Mouse (Mus musculus) liver, embryonic 12.5 days (tissue): ENCODE results near the gene Uqcc3. TPM values are rescaled to one million over a fixed set of nuclear protein-coding genes. Genes with fewer than 3 reads are reported as not detected.
"Not testable (repeated sequence)": the region's sequence is repeated elsewhere in the genome, so short reads cannot be mapped to it uniquely, and the experiment has no call there.

Source experiments
- ATAC-seq: fragments of 200-750 bp; cut with Nextera tagmentation; 2 replicates; pipeline ENCODE4 v1.8.0; 2017; ENCODE audit warnings: moderate number of reproducible peaks, mild to moderate bottlenecking, moderate library complexity
- H3K27ac ChIP-seq: fragments of 300-500 bp; sonication (generic); 2 replicates; pipeline ENCODE4 v1.5.1; 2016; ENCODE audit warnings: mild to moderate bottlenecking
- H3K27me3 ChIP-seq: fragments of 300-500 bp; sonication (generic); replicated peaks from 2 replicates; pipeline ENCODE4 v1.6.1; 2016; ENCODE audit warnings: mild to moderate bottlenecking, moderate library complexity
- H3K36me3 ChIP-seq: fragments of 300-500 bp; sonication (generic); 2 replicates; pipeline ENCODE4 v1.6.1; 2016; ENCODE audit warnings: mild to moderate bottlenecking, moderate library complexity
- H3K4me1 ChIP-seq: fragments of 300-500 bp; sonication (generic); 2 replicates; pipeline ENCODE4 v1.6.1; 2016
- H3K4me2 ChIP-seq: fragments of 300-500 bp; sonication (generic); 2 replicates; pipeline ENCODE4 v1.6.1; 2016; ENCODE audit warnings: mild to moderate bottlenecking, moderate library complexity
- H3K4me3 ChIP-seq: fragments of 300-500 bp; sonication (generic); 2 replicates; pipeline ENCODE4 v1.5.1; 2016; ENCODE audit warnings: mild to moderate bottlenecking, moderate library complexity
- H3K9ac ChIP-seq: fragments of 300-500 bp; sonication (generic); 2 replicates; pipeline ENCODE4 v1.6.1; 2016; ENCODE audit warnings: mild to moderate bottlenecking, moderate library complexity
- H3K9me3 ChIP-seq: fragments of 300-500 bp; sonication (generic); replicated peaks from 2 replicates; pipeline ENCODE4 v1.6.1; 2016; ENCODE audit warnings: mild to moderate bottlenecking, moderate library complexity
- WGBS: fragments of 180-500 bp; shearing (Covaris S2); methylation state at CpG from one replicate; pipeline ENCODE4 v1.1.7; 2016; ENCODE audit not compliant: insufficient replicate concordance; 5-methylcytosine and 5-hydroxymethylcytosine counted together
- polyA plus RNA-seq: library from polyadenylated mRNA; unstranded; fragments of >200 nt; fragmentation: Nextera tagmentation; extraction: Ambion mirVana; gene quantifications from 2 replicates; pipeline ENCODE4 v1.2.1, GENCODE M21; 2016

The Uqcc3 gene
- polyA plus RNA-seq, 1 experiment from 2014 or later, result 40.6 TPM

DNA sequence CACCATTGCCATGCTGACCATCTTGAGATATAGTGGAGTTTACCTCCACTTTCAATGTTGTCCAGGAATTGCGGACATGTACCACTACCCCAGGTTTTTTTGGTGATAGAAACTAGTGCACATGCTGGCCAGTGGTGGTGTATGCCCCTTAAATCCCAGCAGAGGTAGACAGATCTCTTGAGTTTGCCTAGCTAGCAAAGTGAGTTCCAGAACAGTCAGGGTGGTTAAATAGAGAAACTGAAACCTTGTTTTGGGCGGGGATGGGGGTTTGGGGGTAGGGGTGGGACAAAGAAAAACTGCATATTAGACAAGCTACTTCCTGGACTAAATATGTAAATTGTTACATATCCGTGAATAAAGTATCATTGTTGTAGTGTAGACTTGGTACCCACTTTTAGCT is 38.3 kb upstream of the Uqcc3 start:
- Histone ChIP-seq H3K36me3 (peaks cover 51% of the 10 kb centered on the region), H3K27ac (peak overlapping the region; percentile 95; the same call in 1 of the 2 replicates), H3K9ac (no peak overlapping the region), H3K9me3 (no peaks in the 10 kb centered on the region), H3K4me1 (peaks cover 46% of the 10 kb centered on the region), H3K4me3 (no peak overlapping the region), H3K27me3 (no peaks in the 10 kb centered on the region), H3K4me2 (no peak overlapping the region)
- ATAC-seq, result no peak
- 73% methylated on average over 3 of the region's 3 CpGs for WGBS

DNA sequence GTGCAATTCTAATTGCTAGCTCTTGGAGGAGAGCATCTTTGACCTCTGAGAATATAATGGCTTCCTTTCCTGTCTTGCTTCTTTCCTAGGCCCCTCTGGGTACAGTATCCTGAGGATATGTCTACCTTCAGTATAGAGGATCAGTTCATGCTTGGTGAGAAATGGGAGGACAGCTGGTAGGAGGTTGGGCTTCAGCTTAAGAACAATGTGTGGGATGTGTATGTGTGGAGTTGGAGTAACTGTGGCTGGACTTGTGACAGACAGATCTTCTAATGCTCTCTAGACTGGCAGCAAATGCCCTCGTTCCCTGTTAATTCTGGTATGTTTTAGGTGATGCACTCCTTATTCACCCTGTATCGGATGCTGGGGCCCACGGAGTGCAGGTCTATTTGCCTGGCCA is 33.5 kb upstream of the Uqcc3 start:
- no peaks in the 10 kb centered on the region for H3K27me3 ChIP-seq
- H3K27ac ChIP-seq, result no peak overlapping the region
- H3K4me2 ChIP-seq, result no peak overlapping the region
- H3K9ac ChIP-seq, result no peak overlapping the region
- H3K4me3 ChIP-seq, result no peak overlapping the region
- peaks cover 80% of the 10 kb centered on the region for H3K36me3 ChIP-seq
- H3K9me3 ChIP-seq, result no peaks in the 10 kb centered on the region
- peaks cover 8% of the 10 kb centered on the region; the same call in 1 of the 2 replicates for H3K4me1 ChIP-seq
- ATAC-seq, result no peak
- 92% methylated on average over 3 of the region's 3 CpGs for WGBS

DNA sequence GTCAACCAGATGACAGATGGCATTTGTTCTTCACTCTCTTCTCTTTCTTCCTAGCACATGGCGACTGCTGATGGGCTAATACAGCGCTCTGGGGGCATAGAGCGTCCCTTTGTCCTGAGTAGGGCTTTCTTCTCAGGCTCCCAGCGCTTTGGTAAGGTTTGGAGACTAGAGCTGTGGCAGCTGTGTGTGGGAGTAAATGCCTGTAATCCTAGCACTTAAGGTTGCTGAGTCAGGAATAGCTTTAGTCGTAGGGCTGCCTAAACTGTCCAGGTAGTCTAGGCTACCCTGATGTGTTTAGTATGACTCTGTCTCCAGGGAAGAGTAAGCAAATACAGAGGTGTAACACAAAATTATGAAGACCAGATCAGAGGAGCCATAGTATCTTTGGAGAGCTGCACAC is 31.1 kb upstream of the Uqcc3 start:
- no peak for ATAC-seq
- H3K27ac ChIP-seq, result no peak overlapping the region
- no peaks in the 10 kb centered on the region for H3K27me3 ChIP-seq
- H3K4me2 ChIP-seq, result no peak overlapping the region
- peaks cover 100% of the 10 kb centered on the region for H3K36me3 ChIP-seq
- no peaks in the 10 kb centered on the region for H3K9me3 ChIP-seq
- no peaks in the 10 kb centered on the region for H3K4me1 ChIP-seq
- H3K4me3 ChIP-seq, result no peak overlapping the region
- no peak overlapping the region for H3K9ac ChIP-seq
- WGBS, result 90% methylated on average over 5 of the region's 5 CpGs

DNA sequence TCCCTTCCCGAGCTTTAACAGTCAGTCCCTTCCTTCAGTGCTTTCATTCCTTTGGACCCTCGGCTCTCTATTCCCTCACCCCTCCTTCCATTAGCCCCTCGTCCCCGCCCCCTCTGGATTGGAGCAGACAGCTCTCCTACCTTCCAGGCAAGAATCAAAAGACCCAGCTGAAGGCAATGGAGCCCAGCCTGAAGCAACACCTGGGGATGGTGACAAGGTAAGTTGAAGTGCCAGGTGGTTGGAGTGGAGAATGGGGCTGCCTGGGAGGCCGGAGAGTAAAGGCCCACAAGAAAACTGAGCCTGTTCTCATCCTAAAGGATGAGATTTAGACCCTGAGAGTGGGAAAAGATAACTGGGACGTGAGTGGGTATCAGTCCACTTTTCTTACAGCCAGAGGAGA is 27.8 kb upstream of the Uqcc3 start:
- Histone ChIP-seq H3K4me3 (no peak overlapping the region), H3K27me3 (no peaks in the 10 kb centered on the region), H3K9ac (no peak overlapping the region), H3K4me2 (no peak overlapping the region), H3K9me3 (no peaks in the 10 kb centered on the region), H3K36me3 (peaks cover 100% of the 10 kb centered on the region), H3K27ac (no peak overlapping the region), H3K4me1 (no peaks in the 10 kb centered on the region)
- 89% methylated on average over 6 of the region's 6 CpGs for WGBS
- ATAC-seq, result no peak

DNA sequence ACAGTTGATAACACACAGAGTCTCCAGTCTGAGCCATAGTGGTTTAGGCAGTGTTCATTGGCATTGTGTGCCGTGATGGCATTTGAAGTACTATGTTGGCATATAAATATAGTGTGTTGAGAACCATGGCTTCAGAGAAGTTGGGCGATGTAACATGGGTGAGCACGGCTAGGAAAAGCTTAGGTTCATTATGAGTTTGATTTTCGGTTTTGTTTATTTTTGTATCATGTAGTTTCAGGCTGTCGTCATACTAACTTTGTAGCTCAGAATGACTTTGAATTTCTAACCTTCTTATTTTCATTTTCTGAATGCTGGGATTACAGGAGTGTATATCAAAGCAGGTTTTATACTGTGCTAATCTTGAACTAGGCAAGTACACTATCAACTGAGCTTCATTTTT is 22.7 kb upstream of the Uqcc3 start:
- WGBS, result 87% methylated on average over 5 of the region's 5 CpGs
- no peaks in the 10 kb centered on the region for H3K9me3 ChIP-seq
- H3K27me3 ChIP-seq, result no peaks in the 10 kb centered on the region
- no peak overlapping the region for H3K9ac ChIP-seq
- no peak overlapping the region for H3K4me3 ChIP-seq
- H3K4me1 ChIP-seq, result peaks cover 24% of the 10 kb centered on the region
- ATAC-seq, result no peak
- H3K4me2 ChIP-seq, result no peak overlapping the region
- no peak overlapping the region for H3K27ac ChIP-seq
- H3K36me3 ChIP-seq, result peaks cover 82% of the 10 kb centered on the region

DNA sequence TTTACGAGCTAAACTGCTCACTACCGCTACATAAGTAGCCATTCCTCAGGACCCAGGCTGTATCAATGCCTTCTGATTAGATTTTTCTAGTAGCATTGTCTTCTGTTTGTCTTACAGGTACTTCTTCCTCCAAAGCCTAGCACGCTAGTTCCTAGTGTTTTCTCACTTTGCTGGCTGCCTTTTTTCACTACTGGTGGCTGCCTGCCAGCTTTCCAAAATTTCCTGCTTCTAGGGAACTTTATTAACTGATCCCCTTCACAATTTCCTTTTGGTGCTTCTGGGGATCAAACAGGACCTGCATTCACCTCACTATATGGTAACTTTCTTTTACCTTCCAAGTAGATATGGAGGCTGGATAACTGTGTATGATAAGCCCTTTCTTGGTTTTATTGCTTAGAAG is 18.4 kb upstream of the Uqcc3 start:
- Histone ChIP-seq H3K4me2 (peak overlapping the region; percentile 82), H3K27ac (peak overlapping the region; percentile 89), H3K4me1 (peaks cover 59% of the 10 kb centered on the region), H3K4me3 (peak overlapping the region; percentile 90), H3K36me3 (peaks cover 66% of the 10 kb centered on the region), H3K9me3 (no peaks in the 10 kb centered on the region), H3K27me3 (no peaks in the 10 kb centered on the region), H3K9ac (peak overlapping the region; percentile 96)
- 41% methylated on average over 3 of the region's 3 CpGs for WGBS
- ATAC-seq, result no peak

DNA sequence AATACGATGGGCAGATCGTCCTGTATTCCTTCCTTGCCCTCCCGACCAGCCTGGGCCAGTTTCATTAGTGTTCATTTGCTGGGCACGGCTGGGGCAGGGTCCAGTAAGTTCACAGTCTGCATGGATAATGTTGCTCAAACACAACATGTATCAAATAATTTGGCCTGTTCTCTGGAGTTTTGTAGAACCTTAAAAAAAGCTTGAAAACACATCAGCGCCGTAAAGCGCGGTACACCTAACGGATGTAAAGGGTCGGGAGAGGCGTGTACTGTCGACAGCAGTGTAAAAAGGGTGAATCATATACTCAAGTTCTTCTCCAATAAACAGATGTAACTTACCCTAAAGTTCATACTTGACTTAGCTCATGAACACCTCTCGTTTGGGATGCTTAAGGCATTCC is 17.9 kb upstream of the Uqcc3 start:
- Histone ChIP-seq H3K9me3 (no peaks in the 10 kb centered on the region), H3K27ac (peak overlapping the region; percentile 89), H3K4me3 (peak overlapping the region; percentile 90), H3K27me3 (no peaks in the 10 kb centered on the region), H3K4me2 (peak overlapping the region; percentile 82), H3K4me1 (peaks cover 64% of the 10 kb centered on the region), H3K9ac (peak overlapping the region; percentile 96), H3K36me3 (peaks cover 61% of the 10 kb centered on the region)
- no peak for ATAC-seq
- WGBS, result 2% methylated on average over 13 of the region's 13 CpGs

DNA sequence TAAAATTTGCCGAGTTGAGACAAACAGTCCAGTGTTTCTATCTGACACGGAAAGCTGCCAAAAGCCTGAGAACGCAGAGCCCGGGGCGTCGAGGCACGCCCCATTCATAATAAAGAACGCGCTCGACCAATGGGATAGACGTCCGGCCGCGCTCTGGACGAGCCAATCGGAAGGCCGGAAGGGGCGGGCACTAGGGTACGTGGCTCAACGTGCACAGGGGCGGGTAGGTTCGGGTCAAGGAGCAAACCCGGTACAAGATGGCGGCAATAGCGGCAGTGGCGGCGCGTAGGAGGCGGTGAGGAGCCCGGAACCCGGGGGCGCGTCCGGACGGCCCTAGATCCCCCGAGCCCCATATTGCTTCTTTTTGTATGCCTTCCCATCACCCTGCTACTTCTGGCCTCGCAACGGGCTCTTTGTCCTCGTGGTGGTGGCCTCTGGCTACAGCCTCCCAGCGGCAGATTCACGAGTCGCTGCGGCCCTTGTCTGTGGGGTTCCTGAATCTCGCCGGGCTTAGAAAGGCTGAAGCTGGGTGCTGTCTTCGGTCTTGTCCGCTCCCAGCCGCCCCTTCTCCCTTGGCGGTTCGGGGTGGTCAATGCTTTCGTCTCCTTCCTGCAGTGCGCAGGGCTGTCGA is 17.3 kb upstream of the Uqcc3 start, which contains the start of gene Ganab:
Gene Ganab, plus strand, starts transcription at position 207 of the 631 bp plus-strand sequence.
- Histone ChIP-seq H3K4me3 (peak within 1 kb of the TSS; percentile 90), H3K9ac (peak within 1 kb of the TSS; percentile 96), H3K9me3 (no peaks in the 10 kb centered on the region), H3K4me1 (peaks cover 67% of the 10 kb centered on the region), H3K36me3 (peaks cover 55% of the 10 kb centered on the region), H3K27ac (peak within 1 kb of the TSS; percentile 90), H3K4me2 (peak within 1 kb of the TSS; percentile 82), H3K27me3 (no peaks in the 10 kb centered on the region)
- WGBS, result under 1% methylated on average over 53 of the region's 53 CpGs
- peak; percentile 98 for ATAC-seq

DNA sequence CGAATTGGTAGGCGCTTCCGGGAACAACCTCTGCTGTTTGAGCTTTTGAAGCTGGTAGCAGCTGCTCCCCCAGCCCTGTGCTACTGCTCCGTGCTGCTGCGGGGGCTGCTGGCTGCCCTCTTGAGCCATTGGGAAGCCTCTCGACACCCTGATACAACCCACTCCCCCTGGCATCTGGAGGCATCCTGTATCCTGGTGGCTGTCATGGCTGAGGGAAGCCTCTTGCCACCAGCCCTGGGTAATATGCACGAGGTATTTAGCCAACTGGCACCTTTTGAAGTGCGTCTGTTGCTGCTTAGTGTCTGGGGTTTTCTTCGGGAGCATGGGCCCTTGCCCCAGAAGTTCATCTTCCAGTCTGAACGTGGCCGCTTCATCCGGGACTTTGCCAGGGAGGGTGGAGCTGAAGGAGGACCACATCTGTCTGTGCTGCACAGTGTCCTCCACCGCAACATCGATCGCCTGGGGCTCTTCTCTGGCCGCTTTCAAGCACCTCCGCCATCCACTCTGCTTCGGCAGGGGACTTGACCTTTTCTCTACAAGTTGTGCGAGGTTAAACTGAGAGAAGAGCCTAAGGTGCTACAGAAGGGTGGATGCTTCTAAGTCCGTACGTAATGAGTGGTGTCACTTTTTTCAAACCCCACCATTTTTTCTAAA is 16.6 kb upstream of the Uqcc3 start:
- not testable (repeated sequence) for H3K27me3 ChIP-seq, H3K9me3 ChIP-seq
- Histone ChIP-seq H3K4me2 (peak overlapping the region; percentile 82), H3K4me1 (peaks cover 71% of the 10 kb centered on the region), H3K9ac (peak overlapping the region; percentile 96), H3K27ac (peak overlapping the region; percentile 90), H3K4me3 (peak overlapping the region; percentile 90), H3K36me3 (peaks cover 49% of the 10 kb centered on the region)
- 33% methylated on average over 21 of the region's 21 CpGs for WGBS
- peak; percentile 50 for ATAC-seq

DNA sequence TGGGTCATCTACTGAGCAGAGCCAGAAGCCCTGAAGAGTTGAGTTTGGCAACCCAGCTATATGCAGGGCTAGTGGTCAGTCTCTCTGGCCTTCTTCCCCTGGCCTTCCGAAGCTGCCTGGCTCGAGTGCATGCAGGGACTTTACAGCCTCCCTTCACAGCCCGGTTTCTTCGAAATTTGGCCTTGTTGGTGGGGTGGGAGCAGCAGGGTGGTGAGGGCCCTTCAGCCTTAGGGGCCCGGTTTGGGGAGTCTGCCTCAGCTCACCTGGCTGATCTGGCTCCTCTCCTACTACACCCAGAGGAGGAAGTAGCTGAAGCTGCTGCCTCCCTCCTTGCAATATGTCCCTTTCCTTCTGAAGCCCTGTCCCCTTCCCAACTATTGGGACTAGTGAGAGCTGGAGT is 15.5 kb upstream of the Uqcc3 start:
- Histone ChIP-seq H3K4me1 (peaks cover 82% of the 10 kb centered on the region), H3K9ac (peak overlapping the region; percentile 96), H3K27ac (peak overlapping the region; percentile 90), H3K36me3 (peaks cover 46% of the 10 kb centered on the region), H3K4me2 (peak overlapping the region; percentile 82)
- H3K27me3 ChIP-seq, H3K4me3 ChIP-seq, H3K9me3 ChIP-seq, ATAC-seq: not testable (repeated sequence)
- 79% methylated on average over 5 of the region's 5 CpGs for WGBS

DNA sequence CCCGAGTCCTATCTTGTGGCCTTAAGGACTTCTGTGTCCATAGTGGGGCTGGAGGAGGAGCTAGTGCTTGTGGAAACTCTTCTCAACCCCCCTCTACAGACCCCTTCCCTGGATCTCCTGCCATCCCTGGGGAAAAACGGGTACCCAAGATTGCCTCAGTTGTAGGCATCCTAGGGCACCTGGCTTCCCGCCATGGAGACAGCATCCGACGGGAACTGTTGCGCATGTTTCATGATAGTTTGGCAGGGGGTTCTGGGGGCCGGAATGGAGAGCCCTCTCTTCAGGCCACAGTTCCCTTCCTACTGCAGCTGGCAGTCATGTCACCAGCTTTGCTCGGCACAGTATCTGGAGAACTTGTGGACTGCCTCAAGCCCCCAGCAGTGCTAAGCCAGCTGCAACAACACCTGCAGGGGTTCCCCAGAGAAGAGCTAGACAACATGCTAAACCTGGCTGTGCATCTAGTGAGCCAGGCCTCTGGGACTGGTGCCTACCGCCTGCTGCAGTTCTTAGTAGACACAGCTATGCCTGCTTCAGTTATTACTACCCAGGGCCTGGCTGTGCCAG is 14.8 kb upstream of the Uqcc3 start:
- Histone ChIP-seq H3K9me3 (no peaks in the 10 kb centered on the region), H3K9ac (peak overlapping the region; percentile 96), H3K4me3 (no peak overlapping the region), H3K4me1 (peaks cover 80% of the 10 kb centered on the region), H3K4me2 (peak overlapping the region; percentile 82; the same call in 1 of the 2 replicates), H3K27me3 (no peaks in the 10 kb centered on the region), H3K36me3 (peaks cover 46% of the 10 kb centered on the region), H3K27ac (peak overlapping the region; percentile 90; the same call in 1 of the 2 replicates)
- no peak for ATAC-seq
- WGBS, result 89% methylated on average over 9 of the region's 9 CpGs
